Mouse (Mus musculus): ENCODE results near the gene Prr15l. TPM values are rescaled to one million over a fixed set of nuclear protein-coding genes. Genes with fewer than 3 reads are reported as not detected.

The Prr15l gene
- total RNA-seq, 1 experiment from 2014 or later, result not detected

Other genes with a start within 250 kb of the Prr15l start
- 40.6 to 60.6 TPM (median 40.8 TPM) in 3 replicates for gene Snx11, start 150.5 kb upstream of the Prr15l start, total RNA-seq (2017)
- gene Cbx1, start 139.0 kb upstream of the Prr15l start, total RNA-seq (2017), result 31.6 to 66.7 TPM (median 54.0 TPM) in 3 replicates
- 56.7 to 65.5 TPM (median 62.2 TPM) in 3 replicates for gene Nfe2l1, start 98.1 kb upstream of the Prr15l start, total RNA-seq (2017)
- 0.48 TPM in 1 of 3 replicates, not detected in the others for gene Copz2, start 78.2 kb upstream of the Prr15l start, total RNA-seq (2017)
- gene Cdk5rap3, start 11.6 kb upstream of the Prr15l start, total RNA-seq (2017), result 38.4 to 51.0 TPM (median 44.6 TPM) in 3 replicates
- 18.3 to 23.7 TPM (median 20.6 TPM) in 3 replicates for gene Pnpo, start 15.9 kb downstream of the Prr15l start, total RNA-seq (2017)
- gene Sp2, start 54.9 kb downstream of the Prr15l start, total RNA-seq (2017), result 4.2 to 7.6 TPM (median 7.1 TPM) in 3 replicates
- gene Sp6, start 85.3 kb downstream of the Prr15l start, total RNA-seq (2017), result not detected in 3 replicates
- 2.3 to 3.2 TPM (median 2.9 TPM) in 3 replicates for gene Scrn2, start 101.8 kb downstream of the Prr15l start, total RNA-seq (2017)
- gene Lrrc46, start 113.3 kb downstream of the Prr15l start, total RNA-seq (2017), result not detected in 3 replicates
- 12.3 to 17.5 TPM (median 13.4 TPM) in 3 replicates for gene Mrpl10, start 113.5 kb downstream of the Prr15l start, total RNA-seq (2017)
- gene Osbpl7, start 122.5 kb downstream of the Prr15l start, total RNA-seq (2017), result 10.0 to 13.1 TPM (median 11.3 TPM) in 3 replicates
- 25.3 to 119 TPM (median 30.9 TPM) in 3 replicates for gene Tbx21, start 187.2 kb downstream of the Prr15l start, total RNA-seq (2017)
- gene Tbkbp1, start 223.4 kb downstream of the Prr15l start, total RNA-seq (2017), result 23.2 to 34.3 TPM (median 24.7 TPM) in 3 replicates

Measured in monocyte, adult 5-6 weeks (primary cell).